Mouse (Mus musculus): Measurements from ENCODE around the gene Vkorc1l1. TPM values are rescaled to one million over a fixed set of nuclear protein-coding genes. Genes with fewer than 3 reads are reported as not detected.
A peak's percentile ranks its signal among the peaks of the same experiment; 100 is the strongest.

The Vkorc1l1 gene
- polyA plus RNA-seq, 1 experiment from 2014 or later, result 29.4 TPM

DNA sequence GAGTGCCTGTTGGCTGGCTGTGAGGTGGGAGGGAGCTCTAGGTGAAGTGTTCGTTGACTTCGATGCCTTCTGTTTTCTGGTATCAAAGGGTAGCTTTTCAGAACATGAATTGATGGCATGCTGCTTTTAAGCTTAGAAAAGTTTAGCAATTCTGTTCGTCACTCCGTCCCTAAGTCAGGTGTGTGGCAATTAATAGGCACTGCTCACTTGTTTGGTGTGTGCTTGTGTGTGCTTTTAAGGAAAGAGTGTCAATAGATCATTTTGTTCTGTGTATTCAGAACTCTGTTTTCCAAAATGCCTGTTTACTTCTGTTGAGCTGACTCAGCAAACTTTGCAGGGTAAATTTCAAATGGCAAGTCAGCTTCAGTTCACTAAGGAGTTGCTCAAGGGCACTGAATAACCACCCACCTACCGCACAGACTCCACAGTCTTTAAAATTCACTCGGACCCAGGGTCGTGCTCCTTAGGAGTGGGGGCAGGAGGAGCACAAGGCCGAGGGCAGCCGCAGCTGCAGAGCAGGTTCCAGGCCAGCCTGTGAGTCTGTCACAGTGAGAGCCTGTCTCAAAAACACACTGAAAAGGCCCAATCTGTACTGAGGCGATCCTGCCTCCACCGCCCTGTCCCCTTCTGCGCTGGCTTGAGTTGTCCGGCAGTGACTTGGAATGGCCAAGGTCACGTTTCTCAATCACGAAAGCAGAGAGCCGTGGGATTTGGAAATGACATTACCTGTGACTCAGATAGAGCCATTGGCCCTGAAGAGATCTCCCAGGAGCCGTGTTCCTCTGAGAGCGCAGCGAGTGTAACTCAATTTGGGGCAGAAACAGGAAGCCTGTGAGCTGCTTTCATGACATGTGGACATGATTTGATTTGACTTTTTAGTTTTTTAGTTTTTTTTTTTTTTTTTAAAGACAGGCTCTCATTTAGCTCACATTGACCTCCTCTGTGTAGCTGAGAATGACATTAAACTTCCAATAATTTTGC, 89.9 kb downstream of the Vkorc1l1 start:
- Histone ChIP-seq H3K4me3 (ENCODE audit: low read depth, low read length) (no peak overlapping the region), H3K4me1 (replicated peaks; ENCODE audit: control insufficient read depth, insufficient read depth, low read length) (peaks cover 16% of the 10 kb centered on the region), H3K9me3 (ENCODE audit: control insufficient read depth, low read length) (no peaks in the 10 kb centered on the region), H3K36me3 (ENCODE audit: control insufficient read depth, insufficient read depth, low read length) (peaks cover 5% of the 10 kb centered on the region; the same call in 1 of the 2 replicates), H3K27ac (ENCODE audit: low read depth, low read length) (no peak overlapping the region), H3K27me3 (replicated peaks; ENCODE audit: control insufficient read depth, insufficient read depth, low read length) (no peaks in the 10 kb centered on the region), H3K4me2 (no peak overlapping the region), H3K9ac (ENCODE audit: low read depth, low read length) (no peak overlapping the region)
- ATAC-seq (replicated peaks; ENCODE audit: low FRiP score) (no peak), DNase-seq (ENCODE audit: low spot score) (no peak)
- 90% methylated on average over 19 of the region's 19 CpGs for WGBS

DNA sequence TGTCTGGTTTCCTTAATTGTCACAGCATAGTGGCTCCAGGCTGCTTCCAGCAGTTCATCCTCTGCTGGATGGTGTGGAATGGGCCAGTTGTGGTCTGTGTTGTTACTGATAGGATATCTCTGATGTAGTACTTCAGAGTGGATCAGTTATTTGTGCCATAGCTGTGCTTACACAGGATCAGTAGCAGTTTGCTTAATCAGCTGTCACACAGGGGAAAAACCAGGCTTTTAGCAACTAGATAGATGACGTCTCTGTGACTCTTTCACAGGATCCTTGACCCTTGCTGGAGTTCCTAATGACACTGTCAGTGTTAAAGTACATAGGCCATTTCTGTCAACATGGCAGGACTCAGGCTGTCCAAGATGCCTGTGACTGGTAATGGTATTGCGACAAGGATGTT, 92.1 kb downstream of the Vkorc1l1 start:
- Histone ChIP-seq H3K4me2 (no peak overlapping the region), H3K27ac (ENCODE audit: low read depth, low read length) (no peak overlapping the region), H3K4me3 (ENCODE audit: low read depth, low read length) (no peak overlapping the region), H3K4me1 (replicated peaks; ENCODE audit: control insufficient read depth, insufficient read depth, low read length) (peaks cover 16% of the 10 kb centered on the region), H3K9ac (ENCODE audit: low read depth, low read length) (no peak overlapping the region), H3K27me3 (replicated peaks; ENCODE audit: control insufficient read depth, insufficient read depth, low read length) (no peaks in the 10 kb centered on the region), H3K9me3 (ENCODE audit: control insufficient read depth, low read length) (no peaks in the 10 kb centered on the region), H3K36me3 (ENCODE audit: control insufficient read depth, insufficient read depth, low read length) (peaks cover 13% of the 10 kb centered on the region; the same call in 1 of the 2 replicates)
- no peak for DNase-seq (ENCODE audit: low spot score)
- 60% methylated on average over 2 of the region's 2 CpGs for WGBS
- peak; percentile 32; the same call in 1 of the 2 replicates for ATAC-seq (replicated peaks; ENCODE audit: low FRiP score)

Other genes starting within 250 kb of the Vkorc1l1 start
- gene Sept14, start 233.5 kb upstream of the Vkorc1l1 start, polyA plus RNA-seq (2014; fragmentation: Nextera tagmentation; extraction: Ambion mirVana), result not detected in 2 replicates
- 209 and 221 TPM in 2 replicates for gene Mrps17, start 226.5 kb upstream of the Vkorc1l1 start, polyA plus RNA-seq (2014; fragmentation: Nextera tagmentation; extraction: Ambion mirVana)
- gene Nipsnap2, start 216.9 kb upstream of the Vkorc1l1 start, polyA plus RNA-seq (2014; fragmentation: Nextera tagmentation; extraction: Ambion mirVana), result 58.7 and 58.9 TPM in 2 replicates
- gene Psph, start 154.5 kb upstream of the Vkorc1l1 start, polyA plus RNA-seq (2014; fragmentation: Nextera tagmentation; extraction: Ambion mirVana), result 120 and 129 TPM in 2 replicates
- 59.7 and 61.1 TPM in 2 replicates for gene Sumf2, start 95.0 kb upstream of the Vkorc1l1 start, polyA plus RNA-seq (2014; fragmentation: Nextera tagmentation; extraction: Ambion mirVana)
- gene Chchd2, start 54.5 kb upstream of the Vkorc1l1 start, polyA plus RNA-seq (2014; fragmentation: Nextera tagmentation; extraction: Ambion mirVana), result 991 and 1,008 TPM in 2 replicates
- gene Zbed5, start 46.2 kb upstream of the Vkorc1l1 start, polyA plus RNA-seq (2014; fragmentation: Nextera tagmentation; extraction: Ambion mirVana), result 3.8 and 4.9 TPM in 2 replicates
- gene Phkg1, start 43.4 kb upstream of the Vkorc1l1 start, polyA plus RNA-seq (2014; fragmentation: Nextera tagmentation; extraction: Ambion mirVana), result 0.22 and 0.29 TPM in 2 replicates
- 0.84 and 1.4 TPM in 2 replicates for gene Nupr1l, start 33.4 kb upstream of the Vkorc1l1 start, polyA plus RNA-seq (2014; fragmentation: Nextera tagmentation; extraction: Ambion mirVana)
- 82.5 and 89.9 TPM in 2 replicates for gene Gusb, start 61.1 kb downstream of the Vkorc1l1 start, polyA plus RNA-seq (2014; fragmentation: Nextera tagmentation; extraction: Ambion mirVana)
- gene Asl, start 87.3 kb downstream of the Vkorc1l1 start, polyA plus RNA-seq (2014; fragmentation: Nextera tagmentation; extraction: Ambion mirVana), result 51.8 and 61.0 TPM in 2 replicates
- 30.8 and 34.8 TPM in 2 replicates for gene Crcp, start 87.3 kb downstream of the Vkorc1l1 start, polyA plus RNA-seq (2014; fragmentation: Nextera tagmentation; extraction: Ambion mirVana)
- 54.0 and 58.2 TPM in 2 replicates for gene Tpst1, start 131.4 kb downstream of the Vkorc1l1 start, polyA plus RNA-seq (2014; fragmentation: Nextera tagmentation; extraction: Ambion mirVana)
- gene Kctd7, start 202.9 kb downstream of the Vkorc1l1 start, polyA plus RNA-seq (2014; fragmentation: Nextera tagmentation; extraction: Ambion mirVana), result 8.5 TPM in 2 replicates
- gene Rabgef1, start 229.8 kb downstream of the Vkorc1l1 start, polyA plus RNA-seq (2014; fragmentation: Nextera tagmentation; extraction: Ambion mirVana), result 39.6 and 41.1 TPM in 2 replicates